Mouse (Mus musculus): ENCODE results near the gene Mgl2.
A peak's percentile ranks its signal among the peaks of the same experiment; 100 is the strongest.
"Not testable (repeated sequence)": the region's sequence is repeated elsewhere in the genome, so short reads cannot be mapped to it uniquely, and the experiment has no call there.

Mgl2 gene

DNA sequence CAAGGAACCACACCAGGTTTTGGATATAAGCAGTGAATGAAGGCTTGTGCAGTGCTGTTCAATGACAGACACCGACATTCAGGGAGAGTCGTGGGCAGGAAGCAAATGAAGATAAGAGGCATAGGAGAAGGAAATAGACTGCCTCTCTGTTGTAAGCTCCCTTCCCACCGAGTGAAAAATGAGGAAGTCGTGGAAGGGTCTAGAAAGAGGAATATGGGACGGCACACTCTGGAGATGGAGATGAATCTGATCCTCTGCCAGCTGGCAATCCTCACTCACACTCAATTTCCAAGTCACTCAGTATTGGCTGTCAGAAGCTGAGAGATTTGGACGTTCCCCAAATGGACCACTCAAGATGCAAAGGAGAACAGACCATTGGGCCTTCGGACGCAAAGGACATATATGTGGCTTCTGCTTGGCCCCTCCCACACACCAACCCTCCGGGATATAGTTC is at the start of gene Mgl2:
Gene Mgl2 (plus strand): TSS at position 404 of the 454 bp plus-strand sequence.
- DNase-seq (ENCODE audit: low spot score): no peak

DNA sequence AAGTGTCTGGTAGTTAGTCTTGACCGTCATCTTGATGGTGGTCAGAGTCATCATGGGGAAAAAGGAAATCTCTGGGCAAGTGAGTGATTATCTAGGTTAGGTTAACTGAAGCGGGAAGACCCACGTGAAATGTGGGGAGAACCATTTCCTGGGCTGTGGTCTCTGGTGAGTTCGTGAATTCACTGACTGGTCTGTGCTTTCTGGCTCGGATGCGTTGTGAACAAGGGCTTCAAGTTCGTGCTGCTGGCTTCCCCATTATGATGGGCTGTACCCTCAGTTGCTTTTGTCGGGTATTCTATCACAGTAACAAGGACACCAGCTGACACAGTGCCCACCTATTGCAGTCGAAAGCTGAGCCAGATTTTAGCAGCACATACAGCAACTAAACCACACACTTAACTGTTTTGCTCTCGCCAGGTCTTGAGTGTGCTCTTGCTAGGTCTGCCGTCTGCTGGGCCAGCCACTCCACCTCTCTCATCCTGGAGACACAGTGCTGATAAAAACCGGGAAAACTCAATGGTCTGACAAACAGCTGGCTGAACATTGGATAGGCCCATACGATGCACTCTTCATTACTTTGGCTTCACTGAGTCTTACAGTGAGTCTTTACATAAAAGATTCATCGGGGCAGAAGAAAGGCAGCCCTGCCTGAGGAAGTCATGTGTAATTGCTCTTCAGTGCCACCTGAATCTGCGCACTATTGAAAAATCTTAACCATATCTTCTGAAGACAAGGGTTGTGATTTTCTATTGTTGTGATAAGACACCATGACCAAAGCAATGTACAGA is 49.1 kb upstream of the Mgl2 start:
- DNase-seq (ENCODE audit: low spot score): no peak

DNA sequence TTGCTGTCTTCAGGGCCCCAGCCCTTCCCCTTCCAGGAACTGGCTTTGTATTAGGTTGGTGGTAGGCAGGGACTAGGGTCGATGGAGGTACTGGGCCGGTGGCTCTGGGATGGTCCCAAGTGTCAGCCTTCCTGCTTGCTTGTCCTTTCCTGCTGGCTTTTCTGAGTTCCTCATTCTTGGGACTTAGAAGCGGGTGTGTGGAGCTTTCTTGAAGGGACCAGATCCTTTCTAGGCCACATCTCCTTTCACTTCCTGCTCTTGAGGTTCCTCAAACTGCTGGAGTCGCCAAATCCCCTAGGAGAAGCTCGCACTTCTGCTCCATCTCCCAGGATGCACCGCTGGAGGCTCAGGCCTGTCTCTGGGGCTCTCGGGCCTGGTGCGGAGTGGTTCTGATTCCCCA is 45.6 kb upstream of the Mgl2 start:
- no peak for DNase-seq (ENCODE audit: low spot score)

DNA sequence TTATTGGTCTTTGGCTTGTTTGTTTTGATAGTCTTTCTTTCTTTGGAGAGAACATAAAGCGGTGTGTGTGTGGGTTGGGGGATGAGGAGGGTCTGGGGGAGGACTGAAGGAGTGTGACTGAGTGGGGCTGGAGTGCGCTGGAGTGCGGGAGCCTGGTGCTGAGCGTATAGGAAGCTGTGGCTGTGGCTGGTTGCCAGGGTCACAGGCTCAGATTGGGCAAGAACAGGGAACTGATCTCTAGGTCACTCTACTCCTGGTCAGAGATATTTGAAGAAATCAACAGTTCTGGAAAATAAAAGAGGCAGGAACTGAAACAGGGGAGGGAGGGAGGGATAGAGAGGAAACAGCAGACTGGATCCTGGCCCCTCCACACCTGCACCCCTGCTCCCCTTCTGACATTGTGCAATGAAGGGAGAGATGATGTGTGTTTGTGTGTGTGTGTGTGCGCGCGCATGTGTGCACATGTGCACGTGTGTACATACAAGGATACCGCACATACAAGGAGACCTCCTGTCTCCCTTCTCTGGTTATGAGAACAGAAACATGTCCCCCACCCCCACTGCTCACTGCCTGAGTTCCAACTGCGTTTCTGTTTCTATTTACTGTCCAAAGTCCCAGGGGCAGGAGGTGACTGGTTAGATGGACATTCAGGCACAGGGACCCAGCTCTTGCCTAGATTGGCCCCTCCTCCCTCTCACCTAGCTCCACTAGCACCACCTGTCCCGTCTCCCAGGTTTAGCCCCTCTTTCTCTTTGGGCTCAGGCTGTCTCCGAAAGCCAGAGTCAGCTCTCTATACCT is 37.9 kb upstream of the Mgl2 start, which contains the start of gene Asgr2:
Gene Asgr2 (plus strand): TSS at position 659 of the 798 bp plus-strand sequence.
- DNase-seq (ENCODE audit: low spot score): no peak

DNA sequence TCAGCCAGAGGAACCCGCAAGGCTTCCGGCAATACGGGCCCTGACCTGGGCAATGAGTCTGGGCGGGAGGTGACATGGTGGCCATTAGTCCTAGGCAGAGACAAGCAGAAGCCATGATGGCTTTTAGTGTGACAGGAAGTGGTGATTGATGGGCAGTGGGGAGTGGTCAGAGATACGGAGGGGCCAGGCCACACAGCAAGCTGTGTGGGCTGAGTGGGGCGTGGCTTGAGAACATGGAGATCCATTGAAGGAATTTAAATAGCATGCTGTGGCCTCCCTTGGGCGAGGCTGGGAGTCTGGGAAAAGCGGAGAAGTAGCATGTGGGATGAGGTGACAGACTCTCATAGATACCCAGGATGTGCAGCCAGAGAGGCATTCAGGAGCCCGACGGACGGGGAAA is 32.7 kb upstream of the Mgl2 start:
- DNase-seq (ENCODE audit: low spot score): no peak

DNA sequence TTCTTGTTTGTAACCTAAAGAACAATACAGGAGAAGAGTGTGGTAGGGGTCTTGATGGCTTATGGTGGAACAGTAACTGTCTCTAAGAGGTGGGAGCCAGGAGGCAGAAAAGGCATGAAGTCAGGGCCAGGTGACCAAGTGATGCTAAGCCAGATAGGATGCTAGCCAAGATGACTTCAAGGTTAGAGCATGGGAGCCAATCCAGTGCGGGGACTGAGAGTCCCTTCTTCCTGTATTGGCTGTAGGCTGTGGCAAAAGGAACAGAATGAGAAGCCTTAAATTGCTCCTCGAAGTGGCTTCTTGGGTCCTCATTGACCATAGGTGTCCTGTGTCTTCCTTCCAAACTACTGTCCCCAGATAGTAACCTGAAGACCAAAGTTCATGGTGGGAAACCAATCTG is 31.0 kb upstream of the Mgl2 start:
- DNase-seq (ENCODE audit: low spot score): no peak

DNA sequence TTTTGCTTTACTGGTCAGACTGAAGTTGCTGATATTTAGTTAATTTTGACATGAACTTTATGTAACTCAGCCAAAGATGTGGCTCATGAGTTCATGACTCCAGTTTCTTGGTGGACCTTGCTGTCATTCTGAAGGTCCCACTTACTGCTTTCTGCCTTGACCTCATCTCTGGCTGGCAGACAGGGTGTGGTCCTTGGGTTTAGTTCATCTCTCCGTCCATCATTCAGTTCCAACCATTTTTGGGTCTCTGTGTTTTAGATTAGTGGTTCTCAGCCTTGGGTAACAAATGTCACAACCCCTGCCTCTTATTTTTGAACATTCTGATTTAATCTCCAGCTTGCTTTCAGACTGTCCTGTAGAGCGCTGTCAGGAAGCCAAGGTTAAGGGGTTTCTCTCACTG is 30.3 kb upstream of the Mgl2 start:
- DNase-seq (ENCODE audit: low spot score): no peak

DNA sequence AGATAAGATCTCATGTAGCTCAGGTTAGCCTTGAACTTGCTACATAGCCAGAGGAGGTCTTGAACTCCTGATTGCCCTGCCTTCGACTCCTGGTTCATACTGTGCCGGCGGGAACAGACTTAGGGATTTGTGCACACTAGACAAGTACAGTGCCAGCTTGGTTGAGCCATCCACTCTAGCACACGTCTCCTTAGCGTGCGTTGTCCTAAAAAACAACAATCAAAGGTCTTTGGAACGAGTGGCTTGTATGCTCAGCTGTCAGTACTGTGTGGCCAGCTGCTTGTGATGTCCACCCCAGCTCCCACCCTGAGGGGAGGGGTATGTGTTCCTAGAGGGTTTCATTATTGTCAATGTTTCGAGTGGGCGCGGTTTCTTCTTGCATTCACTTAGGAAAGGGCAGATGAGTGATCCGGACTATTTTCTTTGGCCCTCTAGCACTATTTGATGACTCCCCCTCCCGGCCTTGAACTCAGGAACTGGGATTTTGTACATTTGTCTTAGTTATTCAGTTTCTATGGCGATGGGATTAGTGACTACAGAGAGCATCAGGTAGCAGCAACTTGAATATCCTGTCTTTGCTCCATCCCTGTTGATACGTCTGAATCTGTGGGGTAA is 26.3 kb upstream of the Mgl2 start:
- DNase-seq (ENCODE audit: low spot score): no peak

DNA sequence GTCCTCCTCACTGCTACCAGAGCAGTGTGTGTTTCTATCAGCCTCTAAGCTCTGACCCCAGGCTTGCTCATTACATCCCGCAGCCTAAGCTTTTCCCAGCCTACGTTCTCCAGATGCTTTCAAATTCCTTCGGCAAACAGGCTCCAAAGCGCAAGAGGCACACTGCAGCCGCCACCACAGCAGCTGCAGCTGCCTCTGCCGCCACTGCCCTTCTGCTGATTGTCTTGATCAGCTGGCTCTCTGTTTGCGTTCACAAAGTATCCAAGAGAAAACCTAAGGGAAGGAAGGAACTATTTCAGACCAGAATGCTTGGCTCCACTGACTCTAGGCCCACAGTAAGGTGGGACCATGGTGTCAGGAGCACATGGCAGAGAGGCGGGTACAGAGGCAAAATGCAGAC is 23.0 kb upstream of the Mgl2 start:
- no peak for DNase-seq (ENCODE audit: low spot score)

DNA sequence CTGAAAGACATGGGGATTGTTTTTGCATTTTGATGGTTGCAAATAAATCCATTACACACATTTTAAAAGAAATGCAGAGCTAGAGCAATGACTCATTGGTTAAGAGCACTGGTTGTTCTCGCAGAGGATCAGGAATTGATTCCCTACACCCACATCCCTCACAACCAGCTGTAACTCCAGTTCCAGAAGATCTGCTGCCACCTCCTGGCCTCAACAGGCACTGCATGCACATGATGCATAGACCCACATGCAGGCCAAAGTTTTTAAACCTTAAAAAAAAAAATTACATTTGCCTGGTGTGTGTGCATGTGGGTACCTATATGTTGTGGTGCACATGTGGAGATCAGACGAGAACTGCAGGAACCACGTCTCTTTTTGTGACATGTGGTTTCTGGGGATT is 20.0 kb upstream of the Mgl2 start:
- DNase-seq (ENCODE audit: low spot score): peak; percentile 31

DNA sequence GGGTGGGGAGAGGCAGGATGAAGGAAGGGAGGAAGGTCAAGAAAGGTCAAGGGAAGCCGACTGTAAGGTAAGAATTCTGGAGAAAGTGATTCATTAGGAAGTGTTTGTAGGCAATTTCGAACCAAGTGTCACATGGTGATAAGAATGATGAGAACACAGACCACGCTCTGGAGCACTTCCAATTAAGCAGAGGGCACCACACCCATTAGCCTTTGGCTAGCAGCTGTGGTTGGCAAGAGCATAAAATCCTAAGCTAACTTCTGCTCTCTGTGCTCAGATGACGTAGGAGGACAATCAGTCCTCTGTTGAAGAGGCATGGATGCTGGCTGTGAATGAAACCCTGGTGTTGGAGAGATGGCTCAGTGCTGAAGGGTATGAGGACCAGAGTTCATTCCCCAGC is 15.6 kb upstream of the Mgl2 start:
- DNase-seq (ENCODE audit: low spot score): no peak

DNA sequence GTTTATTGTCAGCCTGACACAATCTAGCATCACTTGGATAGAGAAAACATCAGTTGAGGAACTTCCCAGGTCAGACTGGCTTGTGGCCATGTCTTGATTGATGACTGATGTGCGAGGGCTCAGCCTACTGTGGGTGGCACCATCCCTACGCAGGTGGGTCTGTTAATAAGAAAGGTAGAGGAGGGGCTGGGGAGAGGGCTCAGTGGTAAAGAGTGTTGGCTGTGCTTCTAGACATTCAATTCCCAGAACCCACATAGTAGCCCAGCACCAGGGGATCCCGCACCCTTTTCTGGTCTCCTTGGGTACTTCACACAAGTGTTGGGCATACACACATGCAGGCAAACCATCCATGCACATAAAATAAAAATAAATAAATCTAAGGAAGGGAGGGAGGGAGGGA is 14.2 kb upstream of the Mgl2 start:
- no peak for DNase-seq (ENCODE audit: low spot score)

DNA sequence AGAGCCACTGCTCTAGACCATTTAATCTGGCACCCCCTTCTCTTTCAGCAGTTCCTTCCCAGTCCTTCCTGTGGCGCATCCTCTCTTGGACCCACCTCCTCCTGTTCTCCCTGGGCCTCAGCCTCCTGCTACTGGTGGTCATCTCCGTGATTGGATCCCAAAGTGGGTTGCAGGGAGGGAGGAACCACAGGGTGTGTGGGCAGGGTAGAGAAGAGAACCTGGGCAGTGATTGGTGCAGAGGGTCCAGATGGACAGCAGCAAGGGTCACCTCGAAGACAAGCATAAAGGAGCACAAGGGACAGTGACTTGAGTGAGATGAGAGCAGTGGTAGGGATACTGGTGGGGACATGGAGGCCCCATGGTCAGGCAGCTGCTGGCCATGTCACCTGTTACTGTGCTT is 4.9 kb downstream of the Mgl2 start:
- DNase-seq (ENCODE audit: low spot score): not testable (repeated sequence)

DNA sequence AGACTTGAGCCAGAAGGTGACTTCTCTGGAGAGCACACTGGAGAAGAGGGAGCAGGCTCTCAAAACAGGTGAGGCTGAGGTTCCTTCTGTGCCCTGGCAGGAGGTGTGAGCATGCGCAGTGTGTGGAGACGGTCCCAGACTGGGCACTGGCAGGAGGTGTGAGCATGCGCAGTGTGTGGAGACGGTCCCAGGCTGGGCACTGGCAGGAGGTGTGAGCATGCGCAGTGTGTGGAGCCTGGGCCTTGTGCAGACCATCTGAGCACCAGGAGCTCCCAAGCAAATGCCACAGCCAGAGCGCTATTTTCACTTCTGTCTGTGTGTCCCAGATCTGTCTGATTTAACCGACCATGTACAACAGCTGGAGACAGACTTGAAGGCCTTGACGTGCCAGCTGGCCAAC is 5.8 kb downstream of the Mgl2 start:
- DNase-seq (ENCODE audit: low spot score): not testable (repeated sequence)

DNA sequence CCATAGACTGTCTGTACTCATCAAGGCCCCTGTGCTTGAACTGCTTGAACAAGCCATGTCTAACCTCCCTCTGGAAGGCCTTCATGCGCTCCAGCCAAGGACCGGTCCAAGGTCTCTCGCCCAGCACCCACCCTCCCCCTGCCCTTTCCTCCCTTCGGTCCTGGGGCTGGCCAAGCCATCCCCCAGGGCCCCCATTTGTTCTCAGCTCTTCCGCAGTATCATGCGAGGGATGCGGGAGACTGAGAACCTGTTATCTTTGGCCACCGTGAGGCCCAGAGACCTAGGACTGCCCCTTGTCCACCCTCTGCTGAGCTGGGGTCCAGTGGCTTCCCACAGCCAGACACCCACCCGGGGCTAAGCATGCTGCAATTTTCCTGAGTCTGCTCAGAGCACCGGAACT is 9.0 kb downstream of the Mgl2 start:
- DNase-seq (ENCODE audit: low spot score): no peak

DNA sequence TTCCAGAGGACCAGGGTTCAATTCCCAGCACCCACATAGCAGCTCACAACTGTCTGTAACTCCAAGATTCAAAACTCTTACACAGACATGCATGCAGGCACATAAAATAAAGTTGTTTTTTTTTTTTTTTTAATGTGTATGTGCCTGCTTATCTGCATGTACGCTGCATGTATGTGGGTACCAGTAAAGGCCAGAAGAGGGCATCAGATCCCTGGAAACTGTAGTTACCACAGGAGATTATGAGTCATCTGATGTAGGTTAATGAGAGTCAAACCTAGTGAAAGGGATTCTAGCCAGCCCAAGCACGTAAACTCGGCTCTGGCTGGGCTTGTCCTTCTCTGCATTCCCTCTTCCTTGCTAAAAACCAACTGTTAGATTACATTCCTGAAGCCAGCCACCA is 20.9 kb downstream of the Mgl2 start:
- peak; percentile 5 for DNase-seq (ENCODE audit: low spot score)

DNA sequence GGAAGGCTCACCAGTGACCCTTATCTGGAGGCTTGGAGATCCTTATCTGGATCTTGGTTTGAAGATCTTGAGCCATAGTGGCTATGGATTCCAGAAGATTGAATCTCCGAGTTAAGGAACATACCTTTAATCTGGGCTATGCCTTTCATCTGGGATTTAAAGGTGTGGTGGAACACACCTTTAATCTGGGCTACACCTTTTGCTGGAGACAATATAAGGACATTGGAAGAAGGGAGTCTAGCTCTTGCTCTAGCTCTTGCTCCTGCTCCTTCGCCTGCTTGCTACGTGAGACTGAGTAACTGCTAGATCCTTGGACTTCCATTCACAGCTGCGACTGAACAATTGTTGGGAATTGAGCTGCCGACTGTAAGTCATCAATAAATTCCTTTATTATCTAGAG is 25.8 kb downstream of the Mgl2 start, which contains the start of gene Clec10a:
Gene Clec10a (plus strand): TSS at position 301 of the 400 bp plus-strand sequence.
- not testable (repeated sequence) for DNase-seq (ENCODE audit: low spot score)

DNA sequence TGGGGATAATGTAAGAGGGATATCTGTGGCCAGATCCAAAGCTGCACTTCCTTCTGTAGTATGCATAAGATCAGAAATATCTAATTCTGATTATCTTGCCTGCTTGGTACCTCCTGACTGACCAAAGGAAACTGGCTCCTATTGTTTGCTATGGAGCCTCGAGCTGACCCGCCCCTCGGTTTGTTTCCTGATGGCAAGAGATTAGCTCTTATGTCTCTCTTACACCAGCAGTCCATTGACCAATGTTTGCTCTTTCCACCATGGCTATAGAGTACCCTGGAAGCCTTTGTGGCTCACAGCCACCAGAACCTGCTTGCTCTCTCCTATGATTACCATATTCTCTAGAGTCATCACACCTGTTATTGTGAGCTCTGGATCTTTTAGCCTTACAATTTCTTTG is 32.2 kb downstream of the Mgl2 start:
- DNase-seq (ENCODE audit: low spot score): no peak

DNA sequence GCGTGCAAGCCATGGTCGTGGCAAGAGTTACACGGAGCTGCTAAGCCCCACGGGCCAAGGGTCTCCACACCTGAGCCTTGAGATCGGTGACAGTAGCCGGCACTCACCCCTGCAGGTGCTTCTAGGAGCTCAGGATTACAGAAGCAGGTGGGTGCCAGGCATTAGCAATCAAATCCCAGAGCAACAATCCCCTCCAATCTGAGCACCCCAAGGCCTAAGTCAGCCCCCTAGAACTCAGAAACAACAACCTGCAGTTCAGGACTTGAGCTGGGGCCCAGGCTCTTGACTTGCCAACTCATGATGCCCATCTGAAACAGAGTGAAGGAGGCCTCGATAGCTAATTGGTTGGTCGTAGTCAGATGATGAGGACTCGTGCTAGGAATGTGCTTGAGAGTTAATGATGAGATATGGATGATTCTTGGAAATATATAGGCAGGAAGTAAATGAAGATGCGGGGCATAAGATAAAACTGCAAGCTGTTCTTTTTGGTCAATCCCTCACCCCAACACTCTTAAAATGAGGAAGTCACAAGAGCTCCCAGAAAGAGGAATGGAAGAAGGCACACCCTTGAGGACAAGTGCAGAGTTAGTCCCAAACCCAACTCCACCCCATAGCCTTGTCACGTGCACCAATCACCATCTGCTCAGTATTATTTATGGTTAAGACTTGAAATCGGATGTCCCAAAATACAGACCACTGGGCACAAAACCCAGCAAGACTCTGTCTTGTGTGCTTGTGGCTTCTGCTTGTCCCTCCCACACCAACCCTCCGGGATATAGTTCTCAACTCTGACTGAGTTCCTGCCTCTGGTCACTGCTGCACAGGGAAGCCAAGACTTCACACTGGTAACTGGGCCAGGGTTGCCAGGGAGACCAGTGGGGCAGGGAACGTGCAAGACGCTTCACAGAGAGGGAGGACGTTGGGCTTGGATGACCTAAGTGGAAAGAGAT is 36.1 kb downstream of the Mgl2 start:
- DNase-seq (ENCODE audit: low spot score): no peak

DNA sequence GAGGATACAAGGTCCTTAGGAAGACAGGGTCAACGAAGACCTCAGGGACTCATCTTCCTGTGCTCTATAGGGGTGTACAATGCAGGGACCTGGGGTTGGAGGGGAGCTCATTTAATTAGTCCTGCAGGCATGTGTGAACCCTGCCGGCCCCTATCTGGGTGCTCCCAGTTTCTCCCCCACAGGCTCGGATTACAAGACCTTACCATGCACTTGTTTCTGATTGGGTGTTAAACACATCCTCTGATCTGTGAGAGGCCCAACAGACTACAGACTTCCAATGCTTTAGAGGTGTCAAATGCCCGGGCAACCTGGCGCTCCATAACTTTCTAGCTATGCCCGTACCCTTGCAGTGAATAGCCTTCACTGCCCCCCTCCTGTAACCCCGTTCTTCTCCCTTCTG is 38.0 kb downstream of the Mgl2 start:
- no peak for DNase-seq (ENCODE audit: low spot score)

DNA sequence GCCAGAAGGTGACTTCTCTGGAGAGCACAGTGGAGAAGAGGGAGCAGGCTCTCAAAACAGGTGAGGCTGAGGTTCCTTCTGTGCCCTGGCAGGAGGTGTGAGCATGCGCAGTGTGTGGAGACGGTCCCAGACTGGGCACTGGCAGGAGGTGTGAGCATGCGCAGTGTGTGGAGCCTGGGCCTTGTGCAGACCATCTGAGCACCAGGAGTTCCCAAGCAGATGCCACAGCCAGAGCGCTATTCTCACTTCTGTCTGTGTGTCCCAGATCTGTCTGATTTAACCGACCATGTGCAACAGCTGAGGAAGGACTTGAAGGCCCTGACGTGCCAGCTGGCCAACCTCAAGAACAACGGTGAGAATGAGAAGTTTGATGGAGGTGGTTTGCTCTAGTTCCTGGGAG is 39.3 kb downstream of the Mgl2 start:
- not testable (repeated sequence) for DNase-seq (ENCODE audit: low spot score)

DNA sequence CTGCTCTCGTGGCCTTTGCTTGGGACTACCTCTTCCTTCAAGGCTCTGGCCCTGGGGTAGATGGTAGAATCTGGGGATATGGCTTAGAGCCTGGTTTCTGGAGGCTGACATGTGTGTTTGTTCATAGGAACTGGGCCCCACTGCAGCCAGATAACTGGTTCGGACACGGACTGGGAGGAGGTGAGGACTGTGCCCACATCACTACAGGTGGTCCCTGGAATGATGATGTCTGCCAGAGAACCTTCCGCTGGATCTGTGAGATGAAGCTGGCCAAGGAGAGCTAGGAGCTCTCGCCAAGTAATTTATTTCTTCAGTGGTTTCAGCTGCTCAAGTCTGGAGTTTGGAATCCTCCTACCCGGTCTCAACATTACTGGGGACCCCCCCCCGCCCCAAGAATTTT is 40.2 kb downstream of the Mgl2 start:
- DNase-seq (ENCODE audit: low spot score): no peak
